Mouse (Mus musculus): ENCODE measurements around the gene Bcl6. TPM values are rescaled to one million over a fixed set of nuclear protein-coding genes. Genes with fewer than 3 reads are reported as not detected.

Gene Bcl6
- polyA plus RNA-seq, 1 experiment = 16.2 TPM

GRCm38 (mm10) chr16:23980201-23980870 lies 8.3 kb downstream of the Bcl6 start:
- TF ChIP-seq POLR2A (IDR thresholded peaks at IDR 0.05; ENCODE audit: extremely low read depth, insufficient read depth, low read length) (no peak), CTCF (IDR thresholded peaks at IDR 0.05; ENCODE audit: extremely low read depth, insufficient read depth, low read length) (no peak)
- H3K27ac ChIP-seq (ENCODE audit: insufficient read depth, low read length) = no peak overlapping the region
- no peak overlapping the region; the same call in 1 of the 2 replicates for H3K4me3 ChIP-seq (ENCODE audit: insufficient read depth, low read length)
- peaks cover 2% of the 10 kb centered on the region; the same call in 1 of the 2 replicates for H3K4me1 ChIP-seq (ENCODE audit: control insufficient read depth, insufficient read depth, low read length)

GRCm38 (mm10) chr16:23979446-23979845 lies 9.2 kb downstream of the Bcl6 start:
- Histone ChIP-seq H3K4me1 (ENCODE audit: control insufficient read depth, insufficient read depth, low read length) (peaks cover 2% of the 10 kb centered on the region; the same call in 1 of the 2 replicates), H3K4me3 (ENCODE audit: insufficient read depth, low read length) (no peak overlapping the region), H3K27ac (ENCODE audit: insufficient read depth, low read length) (peak overlapping the region; percentile 37; the same call in 1 of the 2 replicates)
- no peak for TF ChIP-seq CTCF (IDR thresholded peaks at IDR 0.05; ENCODE audit: extremely low read depth, insufficient read depth, low read length)
- no peak for TF ChIP-seq POLR2A (IDR thresholded peaks at IDR 0.05; ENCODE audit: extremely low read depth, insufficient read depth, low read length)

GRCm38 (mm10) chr16:23978495-23978894 lies 10.2 kb downstream of the Bcl6 start:
- Histone ChIP-seq H3K4me3 (ENCODE audit: insufficient read depth, low read length) (no peak overlapping the region), H3K27ac (ENCODE audit: insufficient read depth, low read length) (no peak overlapping the region), H3K4me1 (ENCODE audit: control insufficient read depth, insufficient read depth, low read length) (peaks cover under 1% of the 10 kb centered on the region; the same call in 1 of the 2 replicates)
- TF ChIP-seq POLR2A (IDR thresholded peaks at IDR 0.05; ENCODE audit: extremely low read depth, insufficient read depth, low read length) = no peak
- TF ChIP-seq CTCF (IDR thresholded peaks at IDR 0.05; ENCODE audit: extremely low read depth, insufficient read depth, low read length) = no peak

DNA sequence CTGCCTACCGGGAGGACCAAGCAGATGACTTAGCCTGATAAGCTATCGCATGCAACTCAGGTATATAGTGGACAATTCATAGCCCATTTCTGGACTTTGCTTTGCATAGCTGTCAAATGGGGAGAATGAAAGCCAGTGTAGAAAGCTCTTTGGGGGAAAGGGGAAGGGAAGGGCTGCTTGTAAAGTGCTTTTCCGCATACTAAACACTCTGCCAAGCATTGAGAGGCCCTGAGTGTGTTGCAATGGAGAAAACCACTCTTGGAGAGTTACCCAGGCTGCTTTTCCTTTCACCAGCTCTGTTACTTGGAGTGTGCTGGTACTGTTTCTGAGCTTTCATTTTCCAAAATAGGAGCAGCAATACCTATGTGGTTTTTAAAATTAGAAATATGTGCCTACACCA lies 10.9 kb downstream of the Bcl6 start:
- H3K27ac ChIP-seq (ENCODE audit: insufficient read depth, low read length) = no peak overlapping the region
- no peaks in the 10 kb centered on the region; the same call in 1 of the 2 replicates for H3K4me1 ChIP-seq (ENCODE audit: control insufficient read depth, insufficient read depth, low read length)
- H3K4me3 ChIP-seq (ENCODE audit: insufficient read depth, low read length) = no peak overlapping the region
- TF ChIP-seq POLR2A (IDR thresholded peaks at IDR 0.05; ENCODE audit: extremely low read depth, insufficient read depth, low read length) (no peak), CTCF (IDR thresholded peaks at IDR 0.05; ENCODE audit: extremely low read depth, insufficient read depth, low read length) (no peak)

DNA sequence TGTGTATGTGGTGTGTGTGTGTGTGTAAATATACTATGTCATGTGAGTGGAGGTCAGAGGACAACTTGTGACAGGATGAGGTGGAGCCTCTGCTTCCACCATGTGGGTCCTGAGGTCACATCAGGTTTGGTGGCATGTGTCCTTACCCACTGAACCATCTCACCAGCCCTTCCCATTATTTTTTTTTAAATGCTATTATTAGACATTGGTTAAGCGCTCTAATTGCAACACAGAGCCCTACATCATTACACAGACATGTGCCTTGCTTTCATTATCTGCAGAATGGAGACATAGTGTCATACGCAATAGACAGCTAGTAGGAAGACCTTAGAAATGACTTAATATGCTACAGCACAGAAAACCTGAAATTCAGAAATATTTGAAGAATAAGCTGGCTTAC lies 12.5 kb downstream of the Bcl6 start:
- H3K4me1 ChIP-seq (ENCODE audit: control insufficient read depth, insufficient read depth, low read length) = no peaks in the 10 kb centered on the region; the same call in 1 of the 2 replicates
- no peak overlapping the region for H3K27ac ChIP-seq (ENCODE audit: insufficient read depth, low read length)
- no peak for TF ChIP-seq CTCF (IDR thresholded peaks at IDR 0.05; ENCODE audit: extremely low read depth, insufficient read depth, low read length)
- H3K4me3 ChIP-seq (ENCODE audit: insufficient read depth, low read length) = no peak overlapping the region

GRCm38 (mm10) chr16:23973635-23974367 lies 14.9 kb downstream of the Bcl6 start:
- Histone ChIP-seq H3K4me1 (ENCODE audit: control insufficient read depth, insufficient read depth, low read length) (no peaks in the 10 kb centered on the region), H3K4me3 (ENCODE audit: insufficient read depth, low read length) (no peak overlapping the region), H3K27ac (ENCODE audit: insufficient read depth, low read length) (no peak overlapping the region)
- TF ChIP-seq CTCF (IDR thresholded peaks at IDR 0.05; ENCODE audit: extremely low read depth, insufficient read depth, low read length) (no peak), POLR2A (IDR thresholded peaks at IDR 0.05; ENCODE audit: extremely low read depth, insufficient read depth, low read length) (no peak)

DNA sequence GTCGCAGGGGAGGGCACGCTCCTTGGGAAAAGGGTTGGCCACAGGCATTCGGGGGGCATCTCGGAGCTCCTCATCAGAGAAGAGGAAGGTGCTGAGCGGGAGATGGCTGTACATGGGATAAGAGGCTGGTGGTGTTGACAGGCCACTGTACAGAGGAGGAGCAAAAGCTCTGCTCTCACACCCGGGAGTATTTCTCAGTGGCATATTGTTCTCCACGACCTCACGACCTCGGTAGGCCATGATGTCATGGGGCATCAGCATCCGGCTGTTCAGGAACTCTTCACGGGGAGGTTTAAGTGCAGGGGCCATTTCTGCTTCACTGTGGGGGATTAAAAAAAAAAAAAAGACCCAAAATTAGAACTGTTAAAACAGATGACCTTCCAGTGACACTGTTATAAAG lies 15.8 kb downstream of the Bcl6 start:
- Histone ChIP-seq H3K27ac (ENCODE audit: insufficient read depth, low read length) (no peak overlapping the region), H3K4me3 (ENCODE audit: insufficient read depth, low read length) (no peak overlapping the region), H3K4me1 (ENCODE audit: control insufficient read depth, insufficient read depth, low read length) (no peaks in the 10 kb centered on the region)
- no peak for TF ChIP-seq CTCF (IDR thresholded peaks at IDR 0.05; ENCODE audit: extremely low read depth, insufficient read depth, low read length)
- TF ChIP-seq POLR2A (IDR thresholded peaks at IDR 0.05; ENCODE audit: extremely low read depth, insufficient read depth, low read length) = no peak

DNA sequence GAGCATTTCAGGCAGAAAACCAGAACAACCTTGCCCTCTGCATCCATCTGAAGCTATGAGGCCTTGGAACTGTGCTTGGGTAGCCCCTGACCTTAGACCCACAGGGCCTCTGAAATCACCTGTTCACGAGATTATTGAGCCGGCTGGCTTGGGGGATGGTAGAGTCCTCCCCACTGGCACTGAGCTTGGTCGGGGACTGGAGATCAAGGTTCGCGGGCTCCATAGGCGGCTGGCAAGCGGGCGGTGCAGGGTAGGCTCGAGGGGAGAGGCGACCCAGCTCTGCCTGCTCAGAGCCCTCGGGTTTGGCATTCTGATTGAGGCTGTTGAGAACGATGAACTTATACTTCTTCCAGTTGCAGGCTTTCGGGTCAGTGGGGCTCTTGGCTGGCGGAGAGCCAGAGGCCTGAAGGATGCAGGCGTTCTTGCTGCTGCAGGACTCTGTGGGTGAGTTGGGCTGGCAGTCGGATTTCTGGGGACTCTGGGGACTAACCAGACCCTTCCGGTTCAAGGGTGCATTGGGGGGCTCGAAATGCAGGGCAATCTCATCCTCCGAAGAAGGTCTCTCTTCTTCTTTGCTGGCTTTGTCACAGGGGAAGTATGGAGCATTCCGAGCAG lies 16.4 kb downstream of the Bcl6 start:
- no peak overlapping the region for H3K4me3 ChIP-seq (ENCODE audit: insufficient read depth, low read length)
- no peaks in the 10 kb centered on the region for H3K4me1 ChIP-seq (ENCODE audit: control insufficient read depth, insufficient read depth, low read length)
- TF ChIP-seq POLR2A (IDR thresholded peaks at IDR 0.05; ENCODE audit: extremely low read depth, insufficient read depth, low read length) (no peak), CTCF (IDR thresholded peaks at IDR 0.05; ENCODE audit: extremely low read depth, insufficient read depth, low read length) (no peak)
- no peak overlapping the region for H3K27ac ChIP-seq (ENCODE audit: insufficient read depth, low read length)

- TF ChIP-seq CTCF (IDR thresholded peaks at IDR 0.05; ENCODE audit: extremely low read depth, insufficient read depth, low read length) = no peak
- no peak for TF ChIP-seq POLR2A (IDR thresholded peaks at IDR 0.05; ENCODE audit: extremely low read depth, insufficient read depth, low read length)
- H3K27ac ChIP-seq (ENCODE audit: insufficient read depth, low read length) = no peak overlapping the region
- H3K4me1 ChIP-seq (ENCODE audit: control insufficient read depth, insufficient read depth, low read length) = no peaks in the 10 kb centered on the region
- no peak overlapping the region for H3K4me3 ChIP-seq (ENCODE audit: insufficient read depth, low read length)
These were observed 18.7 kb downstream of the Bcl6 start for GRCm38 (mm10) chr16:23969919-23970318.

Data from cortical plate, adult 2 months (tissue).